Mouse (Mus musculus): ENCODE results near the gene Arhgap10. TPM values are rescaled to one million over a fixed set of nuclear protein-coding genes. Genes with fewer than 3 reads are reported as not detected.

Arhgap10 gene
- total RNA-seq, 2 experiments from 2014 or later = 15.8 to 20.1 TPM

- intact Hi-C loops (cut with DNase I) = no loop called here
- DNase-seq (ENCODE audit: low spot score in 2 of 2) = no peak
Observed at GRCm38 (mm10) chr8:77209297-77209696, 308.5 kb downstream of the Arhgap10 start.

Other genes with a start within 250 kb of the Arhgap10 start
- 10 to 100 TPM; 21.9 to 22.0 TPM for gene Prmt9, start 31.4 kb upstream of the Arhgap10 start, total RNA-seq (2021)
- gene Tmem184c, start 92.7 kb upstream of the Arhgap10 start, total RNA-seq (2021) = 10 to 100 TPM; 62.9 to 63.0 TPM
- 1 to 10 TPM; 5.1 to 5.3 TPM for gene Ednra, start 206.5 kb upstream of the Arhgap10 start, total RNA-seq (2021)

Measured in left cerebral cortex, postnatal 14 days (tissue).